Mouse (Mus musculus) liver, postnatal 0 days (tissue): ENCODE measurements at regions not wholly inside any gene's neighbourhood (a gene's known extent, or its start where the extent isn't known, plus 50 kb on each side); places are given as distances from the start of the nearest gene placed in this dataset.

Experiments used
- CTCF ChIP-seq: sonication (generic); IDR thresholded peaks from 2 replicates; pipeline ENCODE4 v1.5.1; 2016; ENCODE audit warnings: antibody characterized with exemption, low read depth
- EP300 ChIP-seq: IDR thresholded peaks from 2 replicates; pipeline ENCODE4 v1.6.1; 2016; ENCODE audit warnings: antibody characterized with exemption, low read depth, mild to moderate bottlenecking

DNA sequence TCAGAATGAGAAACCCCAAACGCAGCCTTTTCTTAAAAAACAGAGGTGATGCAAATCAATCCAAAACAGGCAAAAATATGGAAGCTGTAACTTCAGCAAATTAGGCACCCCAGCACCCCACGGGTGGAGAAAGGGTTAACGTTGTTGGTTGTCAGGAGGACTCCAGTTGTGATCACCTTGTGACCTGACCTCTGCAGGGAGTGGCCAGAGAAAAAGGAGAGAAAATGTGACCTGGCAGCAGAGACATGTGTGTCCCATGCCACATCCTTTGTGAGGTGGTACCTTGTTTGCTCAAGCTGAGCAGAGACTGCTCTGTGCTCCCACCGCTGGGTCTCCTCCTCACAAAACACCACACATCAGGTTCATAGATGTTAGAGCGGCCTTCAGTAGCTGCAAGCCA lies 158.7 kb upstream of the A530016L24Rik start:
- TF ChIP-seq EP300 (no peak), CTCF (no peak)
